Mouse (Mus musculus) Patski (cell line): Measurements from ENCODE around the gene Sult4a1. TPM values are rescaled to one million over a fixed set of nuclear protein-coding genes. Genes with fewer than 3 reads are reported as not detected.
"Not testable (repeated sequence)": the region's sequence is repeated elsewhere in the genome, so short reads cannot be mapped to it uniquely, and the experiment has no call there.

ENCODE experiments used
- ATAC-seq: fragments of 100-300 bp; one replicate; pipeline ENCODE4 v1.8.0; 2021
- CTCF ChIA-PET: fragments of 350-600 bp; sonication (Branson Sonifier 250); formaldehyde crosslinking; loops from one replicate; lab custom pipeline; 2022; ENCODE audit warnings: inconsistent platforms; lab: Charles Lee
- POLR2A ChIA-PET: fragments of 350-600 bp; sonication (Branson Sonifier 250); formaldehyde crosslinking; loops from one replicate; lab custom pipeline; 2022; ENCODE audit warnings: antibody characterized with exemption, inconsistent platforms; lab: Charles Lee
- DNase-seq: peaks from one replicate; pipeline ENCODE4 v3.0.0-alpha.2; 2011; ENCODE audit warnings: low read depth, low spot score
- H3K27me3 ChIP-seq: fragments of 371-371 bp; one replicate; pipeline ENCODE4 v1.5.1; 2021
- CTCF ChIP-seq: fragments of 100-300 bp; IDR thresholded peaks from one replicate; pipeline ENCODE4 v1.5.1; 2021
- in situ Hi-C: fragments of 300-500 bp; cut with MboI; formaldehyde crosslinking; loops from 3 replicates; pipeline ENCODE4 v1.11.1; 2018; ENCODE audit warnings: low pct_unique_long_range_greater_than_20kb, mixed read lengths
- polyA plus RNA-seq: library from polyadenylated mRNA; unstranded; gene quantifications from one replicate; pipeline ENCODE4 v1.2.3, GENCODE M21; 2021

The Sult4a1 gene
- polyA plus RNA-seq, 1 experiment from 2014 or later, result 0.83 TPM

GRCm38 (mm10) chr15:84126447-84126846 is 20.9 kb upstream of the Sult4a1 start:
- TF ChIP-seq CTCF, result no peak
- H3K27me3 ChIP-seq, result peaks cover 43% of the 10 kb centered on the region
- ChIA-PET CTCF (no interaction called here), POLR2A (interaction anchor here (0.6 kb wide), 1 partner anchor 18 kb away, joined by 5 read pairs; no protein-coding TSS in a partner anchor)
- ATAC-seq (no peak), DNase-seq (no peak)
- in situ Hi-C loops, result no loop called here

- DNase-seq (no peak), ATAC-seq (no peak)
- ChIA-PET POLR2A (no interaction called here), CTCF (no interaction called here)
- H3K27me3 ChIP-seq, result peaks cover 43% of the 10 kb centered on the region
- in situ Hi-C loops, result no loop called here
- TF ChIP-seq CTCF, result no peak
Observed at GRCm38 (mm10) chr15:84124086-84124485, 18.5 kb upstream of the Sult4a1 start.

- ChIA-PET CTCF (no interaction called here), POLR2A (no interaction called here)
- DNase-seq (no peak), ATAC-seq (no peak)
- in situ Hi-C loops, result no loop called here
- TF ChIP-seq CTCF, result no peak
- H3K27me3 ChIP-seq, result peaks cover 37% of the 10 kb centered on the region
Observed at GRCm38 (mm10) chr15:84123075-84123474, 17.5 kb upstream of the Sult4a1 start, which contains the start of gene Pnpla5. Gene Pnpla5 (minus strand): TSS chr15:84123175.

GRCm38 (mm10) chr15:84121036-84121435 is 15.5 kb upstream of the Sult4a1 start:
- in situ Hi-C loops, result no loop called here
- DNase-seq, result no peak
- ChIA-PET CTCF (no interaction called here), POLR2A (no interaction called here)
- H3K27me3 ChIP-seq, result peaks cover 32% of the 10 kb centered on the region
- TF ChIP-seq CTCF, result no peak
- no peak for ATAC-seq

GRCm38 (mm10) chr15:84120612-84121011 is 15.1 kb upstream of the Sult4a1 start:
- POLR2A ChIA-PET, result no interaction called here
- DNase-seq (no peak), ATAC-seq (no peak)
- H3K27me3 ChIP-seq, result peaks cover 28% of the 10 kb centered on the region
- CTCF ChIA-PET, result no interaction called here
- no peak for TF ChIP-seq CTCF
- in situ Hi-C loops, result no loop called here

GRCm38 (mm10) chr15:84116466-84116865 is 10.9 kb upstream of the Sult4a1 start:
- H3K27me3 ChIP-seq, result peaks cover 12% of the 10 kb centered on the region
- ChIA-PET POLR2A (no interaction called here), CTCF (no interaction called here)
- DNase-seq (no peak), ATAC-seq (no peak)
- in situ Hi-C loops, result no loop called here
- TF ChIP-seq CTCF, result no peak

GRCm38 (mm10) chr15:84115727-84116126 is 10.2 kb upstream of the Sult4a1 start:
- in situ Hi-C loops, result no loop called here
- DNase-seq (no peak), ATAC-seq (no peak)
- TF ChIP-seq CTCF, result no peak
- ChIA-PET POLR2A (no interaction called here), CTCF (no interaction called here)
- H3K27me3 ChIP-seq, result peaks cover 7% of the 10 kb centered on the region

GRCm38 (mm10) chr15:84113873-84114272 is 8.3 kb upstream of the Sult4a1 start:
- no peak for TF ChIP-seq CTCF
- H3K27me3 ChIP-seq, result peaks cover 7% of the 10 kb centered on the region
- ATAC-seq (no peak), DNase-seq (no peak)
- CTCF ChIA-PET, result no interaction called here
- POLR2A ChIA-PET, result no interaction called here
- in situ Hi-C loops, result no loop called here

- DNase-seq (no peak), ATAC-seq (no peak)
- POLR2A ChIA-PET, result interaction anchor here (0.6 to 0.7 kb wide), 2 partner anchors 11 to 18 kb away, joined by 3 to 5 read pairs; no protein-coding TSS in a partner anchor
- TF ChIP-seq CTCF, result no peak
- CTCF ChIA-PET, result no interaction called here
- in situ Hi-C loops, result no loop called here
- H3K27me3 ChIP-seq, result peaks cover 20% of the 10 kb centered on the region
Observed at GRCm38 (mm10) chr15:84108899-84109298, 3.3 kb upstream of the Sult4a1 start.

GRCm38 (mm10) chr15:84105924-84106500 is 458 bp upstream of the Sult4a1 start:
- ATAC-seq (no peak), DNase-seq (no peak)
- CTCF ChIA-PET, result no interaction called here
- H3K27me3 ChIP-seq, result peaks cover 18% of the 10 kb centered on the region
- no peak for TF ChIP-seq CTCF
- POLR2A ChIA-PET, result interaction anchor here (0.6 kb wide), 1 partner anchor 1061 kb away, joined by 6 read pairs; no protein-coding TSS in a partner anchor
- in situ Hi-C loops, result no loop called here

GRCm38 (mm10) chr15:84104626-84105025 is 928 bp downstream of the Sult4a1 start:
- no peak for TF ChIP-seq CTCF
- ATAC-seq (no peak), DNase-seq (no peak)
- CTCF ChIA-PET, result no interaction called here
- POLR2A ChIA-PET, result interaction anchor here (1.1 kb wide), 1 partner anchor 11 kb away, joined by 3 read pairs; no protein-coding TSS in a partner anchor
- peaks cover 18% of the 10 kb centered on the region for H3K27me3 ChIP-seq
- in situ Hi-C loops, result no loop called here

- POLR2A ChIA-PET, CTCF ChIA-PET, ATAC-seq, H3K27me3 ChIP-seq, DNase-seq, in situ Hi-C loops: not testable (repeated sequence)
Observed at GRCm38 (mm10) chr15:84097536-84097935, 8.0 kb downstream of the Sult4a1 start.
